Mouse (Mus musculus) CH12.LX (cell line): ENCODE results near the gene Irx5.

Source experiments
- CHD1 ChIP-seq: IDR thresholded peaks from 2 replicates; pipeline ENCODE4 v1.6.1; 2012; ENCODE audit warnings: low read depth, low read length, improper control_type of control experiment, inconsistent platforms
- CHD2 ChIP-seq: IDR thresholded peaks from 2 replicates; pipeline ENCODE4 v1.6.1; 2011; ENCODE audit warnings: low read length, improper control_type of control experiment
- CTCF ChIP-seq, 2 experiments: IDR thresholded peaks in 1 of 2; conservative IDR thresholded peaks in 1 of 2; 2 replicates each; pipeline ENCODE4 v1.5.1; 2011 to 2012; ENCODE audit warnings: low read depth in 2 of 2, low read length in 2 of 2, improper control_type of control experiment in 1 of 2, inconsistent platforms in 1 of 2, mild to moderate bottlenecking in 1 of 2, moderate library complexity in 1 of 2
- HCFC1 ChIP-seq: IDR thresholded peaks from 2 replicates; pipeline ENCODE4 v1.6.1; 2012; ENCODE audit warnings: low read depth, mild to moderate bottlenecking, inconsistent platforms, low read length, improper control_type of control experiment
- MAFK ChIP-seq: IDR thresholded peaks from 2 replicates; pipeline ENCODE4 v1.6.1; 2011; ENCODE audit warnings: low read length, improper control_type of control experiment; ENCODE audit not compliant: insufficient replicate concordance
- MAX ChIP-seq: IDR thresholded peaks from 2 replicates; pipeline ENCODE4 v1.6.1; 2011; ENCODE audit warnings: low read length, improper control_type of control experiment
- MYC ChIP-seq: IDR thresholded peaks from 2 replicates; pipeline ENCODE4 v1.6.1; 2011; ENCODE audit warnings: low read depth, mild to moderate bottlenecking, improper control_type of control experiment, low read length
- POLR2A ChIP-seq: IDR thresholded peaks from 2 replicates; pipeline ENCODE4 v1.6.1; 2011; ENCODE audit warnings: low read depth, mild to moderate bottlenecking, improper control_type of control experiment, low read length
- RCOR1 ChIP-seq: conservative IDR thresholded peaks from 2 replicates; pipeline ENCODE4 v1.6.1; 2012; ENCODE audit warnings: low read depth, mild to moderate bottlenecking, inconsistent platforms, low read length, improper control_type of control experiment
- TBP ChIP-seq: conservative IDR thresholded peaks from 2 replicates; pipeline ENCODE4 v1.6.1; 2011; ENCODE audit warnings: low read depth, low read length, improper control_type of control experiment
- ZC3H11A ChIP-seq: IDR thresholded peaks from 2 replicates; pipeline ENCODE4 v1.6.1; 2012; ENCODE audit warnings: low read depth, mild to moderate bottlenecking, inconsistent platforms, low read length, improper control_type of control experiment
- ZNF384 ChIP-seq: IDR thresholded peaks from 2 replicates; pipeline ENCODE4 v1.6.1; 2012; ENCODE audit warnings: low read depth, low read length, improper control_type of control experiment, inconsistent platforms

GRCm38 (mm10) chr8:92331811-92332210 lies 25.6 kb upstream of the Irx5 start:
- TF ChIP-seq MAX (no peak), CTCF (conservative IDR thresholded peaks at IDR 0.05 in 1 of 2, IDR thresholded peaks at IDR 0.05 in 1 of 2; ENCODE audit: low read depth in 2 of 2, low read length in 2 of 2) (no peak), POLR2A (no peak), RCOR1 (no peak), ZNF384 (no peak), CHD1 (no peak), ZC3H11A (no peak), MYC (no peak), TBP (no peak), MAFK (no peak), HCFC1 (no peak), CHD2 (no peak)
